Mouse (Mus musculus) E14TG2a.4 (cell line): ENCODE data around the gene Elmod3.

Experiments
- CTCF ChIP-seq: conservative IDR thresholded peaks from 2 replicates; pipeline ENCODE4 v1.5.1; 2014; ENCODE audit warnings: low read length
- NANOG ChIP-seq: IDR thresholded peaks from 2 replicates; pipeline ENCODE4 v1.6.1; 2014; ENCODE audit warnings: borderline replicate concordance, low read length, mixed read lengths
- POU5F1 ChIP-seq: IDR thresholded peaks from 2 replicates; pipeline ENCODE4 v1.6.1; 2014; ENCODE audit warnings: low read length, borderline replicate concordance

DNA sequence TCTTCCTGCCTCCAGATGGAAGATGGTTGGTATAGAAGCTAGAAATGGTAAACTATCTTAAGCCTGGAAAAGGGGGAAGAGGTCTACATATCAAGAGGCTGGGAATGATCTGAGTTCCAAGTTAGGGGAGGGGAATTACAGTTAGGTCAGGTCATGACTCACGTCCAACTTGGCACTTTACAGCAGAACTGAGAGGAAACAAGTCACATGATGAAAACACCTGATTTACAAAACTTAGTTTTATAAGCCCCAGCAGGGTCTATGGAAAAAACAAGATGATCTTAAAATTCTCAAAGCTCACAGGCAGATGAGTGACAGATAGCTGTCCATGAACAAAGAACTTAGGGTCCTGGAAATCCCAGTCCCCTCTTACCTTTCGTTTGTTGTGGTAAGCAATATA is 16.9 kb upstream of the Elmod3 start:
- TF ChIP-seq CTCF: no peak
- TF ChIP-seq NANOG: no peak
- no peak for TF ChIP-seq POU5F1
